Mouse (Mus musculus): Measurements from ENCODE around the gene Cd52. TPM values are rescaled to one million over a fixed set of nuclear protein-coding genes. Genes with fewer than 3 reads are reported as not detected.

Cd52 gene
- total and polyA plus RNA-seq, 2 experiments from 2014 or later, result 0.66 to 2.7 TPM

- ATAC-seq (ENCODE audit: low FRiP score), result no peak
- no peak for DNase-seq (ENCODE audit: low spot score)
- no peaks in the 10 kb centered on the region for H3K36me3 ChIP-seq (ENCODE audit: insufficient read depth, low read length)
- no peaks in the 10 kb centered on the region for H3K27me3 ChIP-seq (ENCODE audit: insufficient read depth, low read length)
- H3K4me1 ChIP-seq (ENCODE audit: insufficient read depth, low read length), result no peaks in the 10 kb centered on the region
- no peaks in the 10 kb centered on the region for H3K9me3 ChIP-seq (ENCODE audit: low read length)
- no peak overlapping the region for H3K9ac ChIP-seq (replicated peaks; ENCODE audit: low read length, poor library complexity, severe bottlenecking)
- H3K4me2 ChIP-seq (ENCODE audit: low read depth, low read length, poor library complexity, severe bottlenecking), result no peak overlapping the region
- 90% methylated on average over 8 of the region's 8 CpGs for WGBS
- H3K27ac ChIP-seq (ENCODE audit: low read depth, low read length), result no peak overlapping the region
- TF ChIP-seq CTCF (IDR thresholded peaks at IDR 0.05), result no peak
- H3K4me3 ChIP-seq (ENCODE audit: low read depth, low read length), result no peak overlapping the region
Measured at GRCm38 (mm10) chr4:134067383-134067782, 27.5 kb downstream of the Cd52 start.

- Histone ChIP-seq H3K27ac (ENCODE audit: low read depth, low read length) (no peak overlapping the region), H3K4me2 (ENCODE audit: low read depth, low read length, poor library complexity, severe bottlenecking) (no peak overlapping the region), H3K9ac (replicated peaks; ENCODE audit: low read length, poor library complexity, severe bottlenecking) (no peak overlapping the region), H3K4me1 (ENCODE audit: insufficient read depth, low read length) (no peaks in the 10 kb centered on the region), H3K4me3 (ENCODE audit: low read depth, low read length) (no peak overlapping the region), H3K9me3 (ENCODE audit: low read length) (no peaks in the 10 kb centered on the region), H3K27me3 (ENCODE audit: insufficient read depth, low read length) (no peaks in the 10 kb centered on the region), H3K36me3 (ENCODE audit: insufficient read depth, low read length) (no peaks in the 10 kb centered on the region)
- 23% methylated on average over 23 of the region's 23 CpGs for WGBS
- TF ChIP-seq CTCF (IDR thresholded peaks at IDR 0.05), result no peak
- no peak for ATAC-seq (ENCODE audit: low FRiP score)
- DNase-seq (ENCODE audit: low spot score), result no peak
Measured at GRCm38 (mm10) chr4:134065431-134066004, 29.4 kb downstream of the Cd52 start.

- H3K27me3 ChIP-seq (ENCODE audit: insufficient read depth, low read length), result no peaks in the 10 kb centered on the region; the same call in 1 of the 2 replicates
- no peak overlapping the region for H3K4me3 ChIP-seq (ENCODE audit: low read depth, low read length)
- no peaks in the 10 kb centered on the region for H3K4me1 ChIP-seq (ENCODE audit: insufficient read depth, low read length)
- no peak overlapping the region for H3K4me2 ChIP-seq (ENCODE audit: low read depth, low read length, poor library complexity, severe bottlenecking)
- H3K9ac ChIP-seq (replicated peaks; ENCODE audit: low read length, poor library complexity, severe bottlenecking), result no peak overlapping the region
- no peak for DNase-seq (ENCODE audit: low spot score)
- H3K36me3 ChIP-seq (ENCODE audit: insufficient read depth, low read length), result no peaks in the 10 kb centered on the region
- no peak for TF ChIP-seq CTCF (IDR thresholded peaks at IDR 0.05)
- WGBS, result 65% methylated on average over 5 of the region's 8 CpGs
- no peak for ATAC-seq (ENCODE audit: low FRiP score)
- H3K9me3 ChIP-seq (ENCODE audit: low read length), result no peaks in the 10 kb centered on the region
- no peak overlapping the region for H3K27ac ChIP-seq (ENCODE audit: low read depth, low read length)
Measured at GRCm38 (mm10) chr4:134062561-134062960, 32.3 kb downstream of the Cd52 start.

- TF ChIP-seq CTCF (IDR thresholded peaks at IDR 0.05), result no peak
- Histone ChIP-seq H3K4me1 (ENCODE audit: insufficient read depth, low read length) (no peaks in the 10 kb centered on the region), H3K9me3 (ENCODE audit: low read length) (no peaks in the 10 kb centered on the region), H3K27me3 (ENCODE audit: insufficient read depth, low read length) (no peaks in the 10 kb centered on the region; the same call in 1 of the 2 replicates), H3K4me3 (ENCODE audit: low read depth, low read length) (no peak overlapping the region), H3K4me2 (ENCODE audit: low read depth, low read length, poor library complexity, severe bottlenecking) (no peak overlapping the region), H3K36me3 (ENCODE audit: insufficient read depth, low read length) (no peaks in the 10 kb centered on the region), H3K27ac (ENCODE audit: low read depth, low read length) (no peak overlapping the region), H3K9ac (replicated peaks; ENCODE audit: low read length, poor library complexity, severe bottlenecking) (no peak overlapping the region)
- WGBS, result 62% methylated on average over 8 of the region's 8 CpGs
- DNase-seq (ENCODE audit: low spot score) (no peak), ATAC-seq (ENCODE audit: low FRiP score) (no peak)
Measured at GRCm38 (mm10) chr4:134061944-134062446, 32.9 kb downstream of the Cd52 start.

- no peak overlapping the region for H3K4me3 ChIP-seq (ENCODE audit: low read depth, low read length)
- H3K9me3 ChIP-seq (ENCODE audit: low read length), result no peaks in the 10 kb centered on the region
- ATAC-seq (ENCODE audit: low FRiP score) (no peak), DNase-seq (ENCODE audit: low spot score) (no peak)
- no peak overlapping the region for H3K4me2 ChIP-seq (ENCODE audit: low read depth, low read length, poor library complexity, severe bottlenecking)
- no peaks in the 10 kb centered on the region for H3K4me1 ChIP-seq (ENCODE audit: insufficient read depth, low read length)
- H3K36me3 ChIP-seq (ENCODE audit: insufficient read depth, low read length), result no peaks in the 10 kb centered on the region
- no peaks in the 10 kb centered on the region; the same call in 1 of the 2 replicates for H3K27me3 ChIP-seq (ENCODE audit: insufficient read depth, low read length)
- H3K27ac ChIP-seq (ENCODE audit: low read depth, low read length), result no peak overlapping the region
- no peak for TF ChIP-seq CTCF (IDR thresholded peaks at IDR 0.05)
- no peak overlapping the region for H3K9ac ChIP-seq (replicated peaks; ENCODE audit: low read length, poor library complexity, severe bottlenecking)
- 67% methylated on average over 18 of the region's 18 CpGs for WGBS
Measured at GRCm38 (mm10) chr4:134061166-134061830, 33.6 kb downstream of the Cd52 start.

GRCm38 (mm10) chr4:134060135-134060865, 34.6 kb downstream of the Cd52 start, which contains the start of gene Crybg2:
Crybg2 (plus strand) TSS chr4:134060815.
- no peak for ATAC-seq (ENCODE audit: low FRiP score)

More at GRCm38 (mm10) chr4:134060135-134060865, 34.6 kb downstream of the Cd52 start, which contains the start of gene Crybg2:
- Histone ChIP-seq H3K9ac (replicated peaks; ENCODE audit: low read length, poor library complexity, severe bottlenecking) (no peak within 1 kb of the TSS), H3K27ac (ENCODE audit: low read depth, low read length) (no peak within 1 kb of the TSS), H3K4me2 (ENCODE audit: low read depth, low read length, poor library complexity, severe bottlenecking) (no peak within 1 kb of the TSS), H3K27me3 (ENCODE audit: insufficient read depth, low read length) (no peaks in the 10 kb centered on the region; the same call in 1 of the 2 replicates), H3K4me1 (ENCODE audit: insufficient read depth, low read length) (no peaks in the 10 kb centered on the region), H3K4me3 (ENCODE audit: low read depth, low read length) (no peak within 1 kb of the TSS), H3K9me3 (ENCODE audit: low read length) (no peaks in the 10 kb centered on the region), H3K36me3 (ENCODE audit: insufficient read depth, low read length) (no peaks in the 10 kb centered on the region)
- WGBS, result 57% methylated on average over 28 of the region's 28 CpGs
- no peak for TF ChIP-seq CTCF (IDR thresholded peaks at IDR 0.05)
- no peak for DNase-seq (ENCODE audit: low spot score)
